Mouse (Mus musculus) cerebellum, adult 8-10 months (tissue): ENCODE results near the gene Dnajb13.

ENCODE experiments used
- DNase-seq: peaks from one replicate; pipeline ENCODE4 v3.0.0; 2022

Gene Dnajb13

DNA sequence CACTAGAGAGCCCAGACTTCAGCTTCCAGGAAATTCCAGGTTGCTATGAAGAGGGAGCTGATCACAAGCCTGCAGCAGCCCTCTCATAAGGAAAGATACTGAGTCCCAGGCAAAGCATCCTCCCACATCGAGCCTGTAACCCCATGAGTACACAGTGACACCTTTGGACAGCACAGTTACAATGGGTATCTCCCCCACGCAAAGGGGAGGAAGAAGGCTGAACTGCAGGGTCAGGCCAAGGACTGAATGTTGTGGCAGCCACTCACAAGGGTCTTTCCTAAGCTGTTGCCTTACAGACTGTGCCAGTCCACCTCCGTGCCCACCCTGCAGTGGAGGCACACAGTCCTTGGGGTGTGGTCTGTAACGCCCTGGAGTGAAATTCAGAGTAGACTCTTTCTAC is 8.3 kb downstream of the Dnajb13 start:
- DNase-seq: no peak

DNA sequence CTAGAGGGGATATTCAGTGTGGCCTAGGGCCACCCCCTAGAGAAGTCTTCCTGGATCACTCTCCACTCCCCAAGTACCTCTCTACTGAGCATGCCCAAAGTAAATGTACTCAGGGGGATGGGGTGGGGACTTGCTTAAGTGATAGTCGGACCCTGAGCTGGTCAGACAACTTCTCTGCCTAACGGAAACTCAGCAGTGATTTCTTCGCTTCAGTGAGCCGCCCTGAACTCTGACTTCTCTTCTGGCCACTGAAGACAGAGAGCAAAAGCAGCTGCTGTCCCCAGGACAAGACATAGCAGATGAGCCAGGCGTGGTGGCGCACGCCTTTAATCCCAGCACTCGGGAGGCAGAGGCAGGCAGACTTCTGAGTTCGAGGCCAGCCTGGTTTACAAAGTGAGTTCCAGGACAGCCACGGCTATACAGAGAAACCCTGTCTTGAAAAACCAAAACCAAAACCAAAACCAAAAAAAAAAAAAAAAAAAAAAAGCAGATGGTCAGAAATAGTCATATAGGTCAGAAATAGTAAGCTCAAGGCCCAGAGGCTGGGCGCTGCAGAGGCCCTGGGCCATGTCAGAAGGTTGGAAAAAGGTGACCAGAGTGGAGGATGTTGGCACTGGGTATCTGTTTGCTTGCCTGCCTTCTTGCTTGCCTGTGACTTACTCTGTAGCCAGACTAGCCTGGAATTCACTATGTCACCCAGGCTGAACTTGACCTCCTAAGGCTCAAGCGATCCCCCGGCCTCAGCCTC is 9.8 kb downstream of the Dnajb13 start:
- no peak for DNase-seq

DNA sequence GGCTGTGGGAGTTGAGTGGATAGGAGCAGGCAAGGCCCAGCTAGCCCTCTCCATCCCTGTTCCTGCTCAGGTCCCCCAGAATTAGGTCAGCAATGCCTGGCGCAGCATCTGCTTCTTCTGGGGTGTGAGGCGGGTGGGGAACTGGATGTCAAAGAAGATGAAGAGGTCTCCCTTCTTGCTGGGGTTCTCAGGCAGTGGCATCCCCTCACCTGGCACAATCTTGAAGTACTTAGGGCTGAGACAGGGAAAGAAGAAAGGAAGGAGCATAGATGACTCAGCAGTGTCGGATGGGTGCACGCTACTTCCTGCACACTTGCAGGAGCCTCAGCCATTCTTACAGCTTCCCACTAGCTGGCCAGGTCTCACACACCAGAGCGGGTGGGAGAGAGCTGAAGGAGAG is 11.7 kb downstream of the Dnajb13 start:
- DNase-seq: no peak

DNA sequence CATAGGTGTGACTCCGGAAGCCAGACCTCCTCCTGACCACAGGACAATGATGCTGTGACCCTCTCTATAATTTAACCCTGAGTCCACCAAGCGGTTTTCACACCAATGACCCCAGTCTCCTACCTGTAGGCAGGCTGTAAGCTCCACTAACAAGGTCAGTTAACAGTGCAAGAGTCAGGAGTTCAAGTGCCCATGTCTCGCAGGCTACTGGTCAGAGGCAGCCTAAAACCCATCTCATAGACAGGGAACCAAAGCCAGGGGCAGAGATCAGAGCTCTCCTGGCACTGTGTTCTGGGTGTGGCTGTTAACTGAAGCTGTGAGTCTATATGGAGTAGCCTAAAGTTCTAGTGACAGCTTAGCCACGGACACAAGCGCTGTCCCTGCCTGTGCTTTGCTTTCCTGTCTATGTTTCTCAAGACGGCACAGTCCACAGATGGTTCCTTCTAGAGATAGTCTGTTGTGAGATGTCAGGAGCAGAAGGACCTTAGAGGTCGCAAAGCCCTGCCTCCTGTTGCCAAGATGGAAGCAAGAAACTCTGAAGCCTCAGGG is 12.3 kb downstream of the Dnajb13 start:
- no peak for DNase-seq

DNA sequence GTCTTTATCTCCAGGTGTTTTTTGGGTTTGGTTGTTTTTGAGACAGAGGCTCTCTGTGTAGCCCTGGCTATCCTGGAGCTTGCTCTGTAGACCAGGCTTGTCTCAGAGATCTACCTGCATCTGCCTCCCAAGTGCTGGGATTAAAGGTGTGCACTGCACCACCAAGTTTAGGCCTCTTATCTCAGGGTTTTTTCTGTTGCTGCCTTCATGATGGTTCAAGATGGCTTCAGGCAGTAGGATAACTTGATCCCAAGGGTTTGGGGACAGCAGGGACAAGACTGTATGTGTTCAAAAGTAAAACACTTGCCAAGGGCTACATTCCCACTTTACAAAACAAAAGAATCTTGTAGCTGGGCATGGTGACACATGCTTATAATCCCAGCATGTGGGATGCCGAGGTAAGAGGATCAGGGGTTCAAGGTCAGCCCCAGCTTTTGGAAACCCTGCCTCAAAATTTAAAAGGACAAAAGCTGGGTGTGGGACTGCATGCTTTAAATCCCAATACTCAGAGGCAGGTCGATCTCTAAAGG is 12.9 kb downstream of the Dnajb13 start:
- no peak for DNase-seq

DNA sequence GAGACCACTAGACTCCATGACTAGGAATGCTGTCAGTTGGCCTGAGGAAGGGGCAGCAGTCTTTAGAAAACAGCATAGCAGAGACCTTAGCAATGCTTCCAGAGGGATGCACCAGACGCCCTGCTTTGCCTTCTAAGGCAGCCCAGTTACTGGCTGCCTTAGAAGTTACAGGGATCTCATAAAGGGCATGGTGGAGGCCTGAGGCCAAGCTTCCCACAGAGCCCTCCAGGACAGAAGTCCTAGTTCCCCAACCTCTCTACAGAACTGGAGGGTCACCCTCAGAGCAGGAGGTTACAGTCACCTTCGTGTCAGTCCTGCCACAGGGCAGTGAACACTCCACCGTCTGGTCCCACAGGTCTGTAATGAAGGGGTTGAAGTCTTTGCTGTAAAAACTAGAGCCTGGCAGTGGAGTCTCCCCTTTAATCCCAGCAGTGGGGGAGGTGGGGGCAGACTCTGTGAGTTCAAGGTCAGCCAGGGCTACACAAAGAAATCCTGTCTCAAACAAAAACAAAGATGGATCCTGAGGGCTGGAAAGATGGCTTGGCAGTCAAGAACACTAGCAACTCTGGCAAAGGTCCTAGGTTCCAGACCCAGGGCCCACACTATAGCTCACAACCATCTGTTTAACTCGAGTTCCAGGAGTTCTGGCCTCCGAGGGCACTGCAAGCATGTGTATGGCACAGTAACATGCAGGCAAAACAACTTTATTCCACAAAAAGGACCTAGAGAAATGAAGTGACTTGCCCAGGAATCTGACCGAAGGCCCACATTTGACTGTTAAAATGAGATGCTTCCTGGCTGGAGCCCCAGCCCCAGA is 13.5 kb downstream of the Dnajb13 start:
- DNase-seq: no peak

DNA sequence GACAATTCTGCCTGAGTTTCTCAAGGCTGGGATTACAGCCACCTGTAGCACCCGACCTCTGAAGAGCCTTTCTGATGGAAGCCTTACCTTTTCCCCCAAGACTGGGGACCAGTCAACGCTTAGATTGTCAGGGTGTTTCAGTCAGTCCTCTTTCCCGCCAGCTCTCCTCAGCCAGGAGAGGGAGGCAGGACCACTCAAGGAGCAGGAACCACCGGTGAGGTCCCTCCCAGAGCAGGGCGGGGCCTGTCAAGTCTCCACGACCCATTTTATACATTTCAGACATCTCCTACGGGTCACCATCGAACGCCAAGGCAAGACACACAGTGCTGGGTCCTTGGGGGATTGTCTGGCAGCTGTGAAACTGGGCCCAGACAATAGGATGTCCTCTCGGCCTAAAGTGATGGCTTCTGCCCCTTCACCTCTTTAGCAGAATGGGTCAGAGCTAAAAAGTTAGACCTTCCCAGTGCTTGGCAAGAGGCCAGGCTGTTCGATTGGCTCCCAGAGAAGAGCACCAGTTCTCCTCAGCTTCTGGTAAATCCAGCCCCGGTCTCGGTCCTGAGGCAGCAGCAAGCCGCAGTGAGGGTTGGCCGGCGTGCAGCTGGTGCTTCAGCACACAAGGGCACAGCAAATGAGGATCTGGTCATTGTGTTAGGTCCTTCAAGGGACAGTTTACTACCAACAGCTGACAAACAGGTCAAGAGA is 14.3 kb downstream of the Dnajb13 start:
- DNase-seq: no peak

DNA sequence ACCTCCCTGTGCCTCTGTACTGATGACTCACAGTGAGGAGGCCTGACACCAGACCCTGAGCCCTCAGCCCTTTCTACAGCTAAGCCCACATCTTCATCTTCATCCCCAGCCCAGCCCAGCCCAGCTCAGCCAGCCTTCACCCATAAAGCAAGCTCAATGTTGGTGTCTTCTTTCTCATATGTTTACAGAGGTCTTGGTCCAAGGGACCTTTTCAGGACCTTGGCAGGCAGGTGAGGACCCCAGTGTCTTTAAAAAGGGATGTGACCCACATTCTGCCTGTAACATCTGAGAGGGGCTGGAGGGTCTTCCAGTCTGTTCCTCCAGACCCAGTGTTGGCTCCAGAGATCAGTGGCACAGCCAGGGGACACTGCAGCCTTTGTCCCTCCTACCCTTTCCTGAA is 15.3 kb downstream of the Dnajb13 start:
- DNase-seq: no peak

DNA sequence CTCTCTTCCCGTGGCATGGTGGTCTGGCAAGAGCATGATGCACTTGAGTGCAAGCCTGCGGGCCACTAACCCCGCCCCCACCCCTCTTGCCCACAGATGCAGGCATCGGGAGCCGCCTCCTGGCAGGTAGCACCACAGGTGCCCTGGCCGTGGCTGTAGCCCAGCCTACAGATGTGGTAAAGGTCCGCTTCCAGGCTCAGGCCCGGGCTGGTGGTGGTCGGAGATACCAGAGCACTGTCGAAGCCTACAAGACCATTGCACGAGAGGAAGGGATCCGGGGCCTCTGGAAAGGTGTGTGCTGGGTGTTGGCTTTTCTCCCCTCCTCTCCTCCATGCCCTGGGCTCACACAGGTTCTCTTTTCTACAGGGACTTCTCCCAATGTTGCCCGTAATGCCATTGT is 16.8 kb downstream of the Dnajb13 start:
- DNase-seq: no peak

DNA sequence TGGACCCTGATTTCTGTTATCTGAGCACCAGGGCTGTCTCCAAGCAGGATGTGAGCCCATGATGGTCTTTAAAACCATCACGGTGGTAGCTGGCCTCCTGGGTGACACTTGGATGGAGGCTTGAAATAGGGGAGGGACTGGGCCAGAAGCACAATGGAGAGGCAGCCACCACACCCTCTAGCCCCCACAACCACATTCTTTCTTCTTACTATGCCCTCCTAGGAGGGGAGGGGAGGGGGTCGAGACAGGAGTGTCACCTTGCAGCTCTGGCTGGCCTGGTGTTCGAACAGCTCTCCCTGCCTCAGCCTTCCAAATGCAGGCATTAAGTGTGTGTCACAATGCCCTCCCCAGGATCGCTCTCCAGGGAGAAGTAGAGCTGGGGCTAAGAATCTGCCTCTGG is 17.4 kb downstream of the Dnajb13 start:
- no peak for DNase-seq

DNA sequence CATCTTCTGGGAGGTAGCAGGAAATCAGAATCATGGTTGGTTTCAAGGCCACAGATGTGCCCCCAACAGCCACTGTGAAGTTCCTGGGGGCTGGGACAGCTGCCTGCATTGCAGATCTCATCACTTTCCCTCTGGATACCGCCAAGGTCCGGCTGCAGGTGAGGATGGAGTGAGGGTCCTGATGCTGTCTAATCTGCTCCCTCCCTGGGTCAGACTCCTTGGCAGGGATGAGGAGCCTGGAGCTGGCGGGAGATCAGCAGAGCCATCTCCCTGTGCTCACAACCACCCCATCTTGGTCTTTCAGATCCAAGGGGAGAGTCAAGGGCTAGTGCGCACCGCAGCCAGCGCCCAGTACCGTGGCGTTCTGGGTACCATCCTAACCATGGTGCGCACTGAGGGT is 18.0 kb downstream of the Dnajb13 start:
- no peak for DNase-seq

DNA sequence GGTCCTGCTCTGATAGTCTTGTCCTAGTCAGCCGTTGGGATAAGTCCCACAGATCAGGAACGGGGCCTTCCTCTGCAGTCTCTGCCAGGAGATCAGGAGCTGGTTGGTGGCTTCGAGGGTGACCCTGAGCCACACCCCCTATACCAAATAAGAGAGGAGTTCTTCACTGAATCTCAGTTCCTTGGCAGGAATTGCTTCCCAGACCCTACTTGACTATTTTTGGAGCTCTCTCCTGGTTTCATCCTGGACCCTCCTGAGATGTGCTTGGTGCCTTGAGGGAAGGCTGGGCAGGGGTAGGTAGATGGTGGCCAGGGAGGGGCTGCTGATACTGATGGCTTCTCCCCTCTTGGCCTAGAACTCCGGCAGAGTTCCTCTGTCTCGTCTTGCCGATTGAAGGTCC is 18.4 kb downstream of the Dnajb13 start:
- DNase-seq: no peak

DNA sequence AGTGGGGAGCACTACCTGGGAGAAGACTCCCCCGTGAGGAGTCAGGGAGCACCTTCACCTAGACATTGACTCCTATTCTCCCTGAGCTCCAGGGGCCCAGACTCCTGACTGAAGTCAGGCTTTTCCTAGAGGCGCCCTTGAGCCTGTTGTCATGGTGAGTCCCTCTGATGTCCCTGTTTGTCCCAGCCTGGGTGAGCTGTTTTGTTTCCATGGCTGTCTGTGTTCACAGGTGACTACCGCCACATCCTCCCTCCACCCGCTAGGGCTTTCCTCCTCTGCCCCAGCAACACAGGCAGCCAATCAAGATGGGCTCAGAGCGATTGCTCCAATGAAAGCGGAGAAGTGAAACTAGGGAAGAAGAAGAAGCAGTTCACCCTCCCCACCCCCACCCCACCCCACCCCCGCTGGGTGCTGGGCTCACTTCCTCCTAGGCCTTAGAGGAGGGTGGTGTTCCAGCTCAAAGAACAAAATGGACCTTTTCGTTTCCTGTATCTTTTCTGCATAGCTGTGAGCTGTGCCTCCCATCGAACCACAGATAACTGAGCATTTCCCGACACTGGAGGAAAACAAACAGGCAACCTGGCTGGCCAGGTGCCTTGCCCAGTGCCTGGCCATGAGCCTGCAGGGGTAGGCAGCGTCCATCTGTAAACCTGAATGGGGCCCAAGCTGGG is 19.0 kb downstream of the Dnajb13 start:
- DNase-seq: no peak

DNA sequence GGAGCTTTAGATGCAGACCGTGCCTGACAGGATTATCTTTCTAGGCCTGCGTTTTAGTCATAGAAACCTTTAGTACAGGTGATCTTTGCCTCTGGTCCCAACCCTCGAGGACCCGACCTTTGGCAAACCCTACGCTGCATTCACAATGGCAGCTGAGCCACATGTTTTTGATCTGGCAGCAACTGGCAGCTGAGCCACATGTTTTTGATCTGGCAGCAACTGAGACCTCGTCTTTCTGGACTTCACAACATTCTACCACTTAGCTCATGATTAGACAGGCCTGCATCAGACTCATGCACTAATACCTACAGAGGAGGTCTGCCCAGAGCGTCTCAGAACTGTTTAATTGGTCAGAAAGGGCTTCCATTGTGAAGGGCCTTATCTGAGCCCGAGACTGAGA is 19.7 kb downstream of the Dnajb13 start:
- DNase-seq: no peak

DNA sequence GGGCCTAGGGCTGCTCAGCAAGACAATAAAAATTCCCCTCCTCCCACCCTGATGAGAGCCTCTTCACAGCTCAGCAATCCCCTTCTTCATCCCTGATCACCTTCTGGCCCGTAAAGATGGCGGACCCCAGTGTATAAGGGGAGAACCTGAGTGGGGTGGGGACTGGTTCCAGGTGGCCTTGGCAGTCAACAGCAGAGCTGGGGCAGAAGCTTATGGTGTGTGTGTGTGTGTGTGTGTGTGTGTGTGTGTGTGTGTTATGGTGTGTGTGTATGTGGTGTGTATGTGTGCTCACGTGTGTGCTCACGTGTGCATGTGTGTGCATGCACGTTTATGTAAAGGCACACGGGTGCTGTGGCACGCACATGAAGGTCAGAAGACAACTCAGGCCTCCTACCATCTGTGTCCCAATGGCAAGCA is 20.3 kb downstream of the Dnajb13 start:
- no peak for DNase-seq

DNA sequence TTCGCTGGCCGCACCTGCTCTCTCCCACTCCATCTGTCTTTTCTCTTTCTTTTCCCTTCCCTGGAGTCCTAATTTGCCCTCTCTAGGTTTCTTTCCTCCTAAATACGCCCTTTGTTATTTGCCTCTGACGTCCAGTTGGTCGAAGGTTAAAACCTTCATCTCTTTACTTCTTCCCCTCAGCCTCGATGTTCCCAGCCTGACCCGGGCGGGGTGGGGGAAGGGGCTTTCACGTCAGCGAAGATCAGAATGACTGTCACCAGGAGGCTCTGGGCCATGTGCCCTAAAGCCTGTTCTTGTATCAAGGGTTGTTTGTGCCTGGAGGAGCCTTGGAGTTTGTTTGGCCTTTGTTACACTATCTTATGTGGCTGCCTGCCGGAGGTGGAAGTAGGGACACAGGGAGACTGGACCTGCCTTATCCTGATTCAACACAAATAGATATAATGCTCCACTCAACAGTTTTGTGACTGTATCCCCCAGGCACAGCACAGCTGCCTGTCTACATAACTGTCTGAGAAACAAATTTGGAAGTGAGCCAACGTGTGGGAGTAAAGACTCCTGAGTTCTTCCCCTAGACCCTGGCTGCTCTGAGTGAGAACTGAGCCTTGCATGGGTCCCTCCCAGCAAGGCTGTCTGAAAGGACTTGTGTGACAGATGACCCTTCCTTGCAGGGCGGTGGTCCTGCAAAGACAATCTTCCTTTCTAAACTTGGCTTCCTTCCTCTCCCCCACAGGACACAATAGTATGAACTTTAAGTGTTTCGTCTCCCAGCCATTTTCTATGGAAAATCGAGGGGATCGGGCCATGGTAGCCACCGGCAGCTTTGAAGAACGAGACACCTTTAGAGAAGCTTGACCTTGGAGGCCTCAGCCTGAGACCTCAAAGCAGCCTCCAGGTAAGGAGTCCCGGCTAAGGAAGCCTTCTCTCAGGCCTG is 21.0 kb downstream of the Dnajb13 start:
- DNase-seq: no peak

DNA sequence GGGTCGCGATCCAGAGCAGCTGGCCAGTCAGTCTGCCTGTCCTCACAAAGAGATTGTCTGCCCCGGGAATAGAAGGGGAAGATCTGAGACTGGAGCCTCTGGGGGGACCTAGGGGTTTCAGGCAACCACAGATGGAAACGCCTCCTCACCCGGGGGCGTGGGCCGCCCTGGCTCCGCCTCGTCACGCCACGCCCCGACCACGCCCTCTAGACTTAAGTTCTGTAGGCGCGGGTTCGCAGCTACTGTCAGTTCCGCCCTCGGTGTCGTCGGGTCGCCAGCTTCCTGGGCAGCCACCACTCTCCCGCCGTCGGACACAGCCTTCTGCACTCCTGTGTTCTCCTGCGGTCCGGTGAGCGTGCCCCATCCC is 21.7 kb downstream of the Dnajb13 start, which contains the start of gene Ucp2:
Gene Ucp2 (plus strand): TSS at position 221 of the 367 bp plus-strand sequence.
- no peak for DNase-seq

DNA sequence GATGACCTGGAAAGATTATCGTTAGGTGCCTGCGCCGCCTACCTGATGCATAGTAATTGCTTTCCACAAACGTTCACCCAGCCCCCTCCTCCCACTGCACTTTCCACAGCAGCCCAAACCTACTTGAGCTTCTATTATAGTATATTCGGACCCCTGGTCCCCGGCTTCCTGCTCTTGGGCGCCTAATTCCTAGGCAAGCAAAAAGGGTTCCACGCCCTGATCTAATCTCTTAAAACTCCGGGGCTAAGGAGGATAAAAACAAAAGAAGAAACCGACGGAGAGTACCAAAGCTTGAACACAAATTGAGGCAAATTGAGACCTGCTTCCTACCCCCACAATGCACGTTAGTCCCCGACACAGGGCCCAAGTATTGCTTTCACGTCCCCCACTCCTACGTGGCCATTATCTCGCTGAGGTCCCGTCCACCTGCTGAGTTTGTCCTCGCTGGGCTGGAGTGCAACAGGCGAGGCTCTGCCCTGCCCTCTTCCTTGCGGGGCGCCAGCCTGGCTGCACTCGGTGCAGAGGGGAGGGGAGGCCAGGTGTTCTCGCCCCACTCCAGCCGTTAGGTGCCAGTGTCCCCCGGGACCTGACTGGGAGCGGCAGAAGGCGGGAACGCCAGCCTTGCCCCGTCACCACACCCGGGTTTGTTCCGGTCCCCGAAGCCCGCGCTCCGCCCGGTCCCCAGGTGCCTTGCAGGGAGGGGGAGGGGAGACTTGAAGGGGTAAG is 22.2 kb downstream of the Dnajb13 start:
- no peak for DNase-seq

DNA sequence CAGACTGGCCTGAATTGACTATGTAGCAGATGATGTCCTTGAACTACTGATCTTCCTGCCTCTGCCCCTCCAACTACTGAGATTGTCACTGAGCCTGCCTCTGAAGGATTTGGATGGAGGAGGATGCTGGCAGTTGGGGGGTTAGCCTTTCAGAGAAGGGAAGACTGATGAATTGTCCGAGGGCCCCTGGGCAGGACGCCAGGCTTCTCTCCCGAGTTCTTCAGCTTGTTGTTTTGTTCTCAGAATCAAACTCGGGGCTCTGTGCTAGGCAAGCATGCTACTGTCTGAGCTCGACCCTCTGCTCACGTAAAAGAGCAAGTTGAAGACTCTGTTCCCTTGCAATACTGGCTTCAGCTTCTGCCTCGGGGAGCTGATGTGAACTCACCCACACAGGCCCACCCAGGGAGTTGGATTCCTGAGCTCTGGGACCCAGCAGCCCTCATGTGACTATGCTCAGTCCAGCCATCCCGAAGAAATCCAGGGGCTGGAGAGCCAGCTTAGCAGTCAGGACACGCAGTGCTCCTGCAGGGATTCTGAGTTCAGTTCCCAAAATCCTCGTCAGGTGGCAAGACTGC is 26.2 kb downstream of the Dnajb13 start:
- no peak for DNase-seq

DNA sequence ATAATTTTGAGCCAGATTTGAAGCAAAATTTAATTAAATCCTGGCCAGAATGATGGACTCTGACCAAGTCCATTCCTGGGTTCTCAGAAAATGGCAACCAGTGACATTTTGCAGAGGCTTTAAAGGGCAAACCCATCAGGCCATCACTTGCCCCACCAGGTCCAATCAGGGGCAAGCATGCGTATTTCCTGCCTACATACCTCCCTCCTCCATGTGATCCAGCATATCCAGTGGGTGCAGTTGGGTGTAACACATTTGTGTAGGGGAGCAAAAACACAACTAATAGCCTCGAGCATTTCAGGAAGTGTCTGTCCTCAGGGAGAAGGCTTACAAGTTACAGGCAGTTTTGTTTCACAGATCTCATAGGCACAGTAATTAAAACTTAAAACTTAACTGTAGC is 27.5 kb downstream of the Dnajb13 start:
- no peak for DNase-seq
